In genomic region chr11:113705966-113706652, GRCm38 (mm10) we compare ENCODE assay signal across 31 mouse cellular contexts. TPM values are rescaled to one million over a fixed set of nuclear protein-coding genes. Genes with fewer than 3 reads are reported as not detected.
DNase-seq lines count a peak whose midpoint lies in the region; ATAC-seq and TF ChIP-seq lines count a peak whose summit lies in the region.
"Had no signal": no experiment of that assay in that cellular context is flagged by ENCODE, and none has a peak within 500 bp of the region (broad histone marks: within the 10 kb centered on the region; RNA-seq: fewer than 3 reads in every experiment).

No protein-coding gene starts in this region.

- no peak for ATAC-seq in embryonic facial prominence, embryonic 12.5 days (ENCODE audit: insufficient number of reproducible peaks, insufficient read depth, low FRiP score, low TSS enrichment)
- 0 out of 2 replicates have a peak, but pooled peaks have one; percentile 28 for ATAC-seq in granulocyte monocyte progenitor cell, adult 5-6 weeks (replicated peaks; ENCODE audit: poor library complexity, severe bottlenecking)
- ATAC-seq: activated CD4-positive, CD25-positive, alpha-beta regulatory T cell, adult 4 months; forebrain, embryonic 13.5 days; forebrain, postnatal 0 days; hindbrain, embryonic 16.5 days; intestine, embryonic 15.5 days; Patski had no signal

- DNase-seq in embryonic facial prominence, embryonic 10.5 days (ENCODE audit: low spot score), result no peak
- no peak for DNase-seq in ES-E14 (ENCODE audit: low read depth, low spot score)
- no peak for DNase-seq in lung, postnatal 36 days
- DNase-seq in thymus, postnatal 14 days, result no peak
- DNase-seq in cerebellum, adult 2 months, result no peak
- DNase-seq: adrenal gland, adult 8-10 months; adrenal gland, postnatal 25 days; cerebellum, adult 11-12 months; cerebellum, adult 9-10 months; cerebellum, postnatal 14 days; forebrain, postnatal 0 days; gastrocnemius, postnatal 10 days; gastrocnemius, postnatal 36 days; heart, adult 11 months; kidney, adult 11 months had no signal

- peaks cover 5% of the 10 kb centered on the region for H3K27me3 ChIP-seq in embryonic facial prominence, embryonic 12.5 days
- peaks cover 26% of the 10 kb centered on the region for H3K27me3 ChIP-seq in embryonic facial prominence, embryonic 10.5 days (replicated peaks; ENCODE audit: low read depth, poor library complexity, severe bottlenecking)
- no peaks in the 10 kb centered on the region for H3K27me3 ChIP-seq in E14TG2a.4 (ENCODE audit: insufficient read depth, low read length)
- no peaks in the 10 kb centered on the region for H3K27me3 ChIP-seq in cerebellum, adult 2 months (ENCODE audit: control insufficient read depth, insufficient read depth, low read length)
- H3K27me3 ChIP-seq: intestine, embryonic 15.5 days; Patski had no signal

- H3K36me3 ChIP-seq in embryonic facial prominence, embryonic 12.5 days, result peaks cover 12% of the 10 kb centered on the region
- H3K36me3 ChIP-seq in embryonic facial prominence, embryonic 10.5 days (replicated peaks), result peaks cover 18% of the 10 kb centered on the region
- peaks cover 52% of the 10 kb centered on the region for H3K36me3 ChIP-seq in E14TG2a.4 (ENCODE audit: insufficient read depth, low read length)
- peaks cover 8% of the 10 kb centered on the region; the same call in 1 of the 2 replicates for H3K36me3 ChIP-seq in ES-E14 (ENCODE audit: control insufficient read depth, insufficient read depth, low read length, poor library complexity, severe bottlenecking)
- H3K36me3 ChIP-seq: G1E; intestine, embryonic 15.5 days had no signal

- TF ChIP-seq POLR2A in cerebellum, adult 2 months (IDR thresholded peaks at IDR 0.05; ENCODE audit: borderline replicate concordance, insufficient read depth, low read length), result no peak

- no peak overlapping the region for H3K4me3 ChIP-seq in embryonic facial prominence, embryonic 12.5 days
- H3K4me3 ChIP-seq in embryonic facial prominence, embryonic 10.5 days, result no peak overlapping the region
- H3K4me3 ChIP-seq in E14TG2a.4 (replicated peaks; ENCODE audit: low read length) (peak overlapping the region; percentile 65), ES-E14 (ENCODE audit: insufficient read depth in 1 of 2, low read depth in 1 of 2, low read length in 2 of 2, poor library complexity in 1 of 2, severe bottlenecking in 1 of 2) (peak overlapping the region in 1 of 2 experiments; percentile 32; a peak in 2 of 4 replicates)
- H3K4me3 ChIP-seq in cerebellum, adult 2 months (replicated peaks; ENCODE audit: insufficient read depth, low read depth, low read length), result no peak overlapping the region
- H3K4me3 ChIP-seq: forebrain, embryonic 10.5 days; forebrain, embryonic 13.5 days; hindbrain, embryonic 13.5 days; intestine, embryonic 15.5 days had no signal

- in situ Hi-C loops in ES-E14 (cut with MboI; ENCODE audit: low sequenced_read_pairs in 2 of 2, unreplicated experiment in 2 of 2), result loop anchor here in 1 of 2 experiments (10.0 kb wide), 1 partner anchor 109 kb away; no protein-coding TSS in a partner anchor

- no peak overlapping the region for H3K4me2 ChIP-seq in embryonic facial prominence, embryonic 12.5 days (replicated peaks)
- H3K4me2 ChIP-seq: forebrain, embryonic 13.5 days; heart, embryonic 11.5 days; hindbrain, embryonic 13.5 days; intestine, embryonic 15.5 days had no signal

- H3K4me1 ChIP-seq in embryonic facial prominence, embryonic 12.5 days, result peaks cover 21% of the 10 kb centered on the region
- H3K4me1 ChIP-seq in embryonic facial prominence, embryonic 10.5 days, result peaks cover 32% of the 10 kb centered on the region
- H3K4me1 ChIP-seq in E14TG2a.4 (replicated peaks; ENCODE audit: low read depth, low read length) (peaks cover 81% of the 10 kb centered on the region), ES-E14 (ENCODE audit: control insufficient read depth in 2 of 2, insufficient read depth in 2 of 2, low read length in 2 of 2, poor library complexity in 1 of 2) (peaks cover 2 to 10% of the 10 kb centered on the region in 2 experiments; a peak in 2 of 4 replicates)
- H3K4me1 ChIP-seq in cerebellum, adult 2 months (ENCODE audit: control insufficient read depth, insufficient read depth, low read length), result no peaks in the 10 kb centered on the region

- H3K9me3 ChIP-seq in embryonic facial prominence, embryonic 12.5 days, result no peaks in the 10 kb centered on the region
- no peaks in the 10 kb centered on the region for H3K9me3 ChIP-seq in embryonic facial prominence, embryonic 10.5 days
- H3K9me3 ChIP-seq in E14TG2a.4 (ENCODE audit: low read length), result no peaks in the 10 kb centered on the region
- H3K9me3 ChIP-seq in ES-E14 (ENCODE audit: control insufficient read depth, insufficient read depth, low read depth, low read length), result no peaks in the 10 kb centered on the region
- H3K9me3 ChIP-seq: forebrain, embryonic 10.5 days; forebrain, embryonic 13.5 days; G1E; hindbrain, embryonic 13.5 days; intestine, embryonic 15.5 days had no signal

- TF ChIP-seq CTCF in E14TG2a.4 (conservative IDR thresholded peaks at IDR 0.05; ENCODE audit: low read length), result no peak
- no peak for TF ChIP-seq CTCF in cerebellum, adult 2 months (IDR thresholded peaks at IDR 0.05; ENCODE audit: borderline replicate concordance, insufficient read depth, low read depth, low read length)

- peak overlapping the region; percentile 51; the same call in 1 of the 2 replicates for H3K27ac ChIP-seq in embryonic facial prominence, embryonic 12.5 days
- no peak overlapping the region for H3K27ac ChIP-seq in embryonic facial prominence, embryonic 10.5 days (replicated peaks)
- peak overlapping the region; percentile 70; the same call in 1 of the 2 replicates for H3K27ac ChIP-seq in ES-E14 (ENCODE audit: insufficient read depth, low read depth, low read length, poor library complexity, severe bottlenecking)
- H3K27ac ChIP-seq in cerebellum, adult 2 months (ENCODE audit: insufficient read depth, low read length), result no peak overlapping the region
- H3K27ac ChIP-seq: forebrain, embryonic 10.5 days; forebrain, embryonic 13.5 days; hindbrain, embryonic 13.5 days; intestine, embryonic 15.5 days had no signal

- 83% methylated on average over 15 of the region's 15 CpGs for WGBS in embryonic facial prominence, embryonic 12.5 days
- 85% methylated on average over 15 of the region's 15 CpGs for WGBS in embryonic facial prominence, embryonic 10.5 days
- WGBS in cerebellum, adult 2 months, result 94% methylated on average over 15 of the region's 15 CpGs

- no peak overlapping the region for H3K9ac ChIP-seq in embryonic facial prominence, embryonic 12.5 days
- H3K9ac ChIP-seq in ES-E14 (ENCODE audit: insufficient read depth, low read depth, low read length, poor library complexity, severe bottlenecking), result peak overlapping the region; percentile 23; the same call in 1 of the 2 replicates
- H3K9ac ChIP-seq: forebrain, embryonic 13.5 days; forebrain, postnatal 0 days; hindbrain, embryonic 13.5 days; intestine, embryonic 15.5 days had no signal

TF ChIP-seq in ES-E14, 5 proteins besides CTCF, POLR2A, EP300 and RAD21:
- no peak for TF ChIP-seq ZC3H11A (IDR thresholded peaks at IDR 0.05; ENCODE audit: borderline replicate concordance, low read depth, low read length)
- no peak for TF ChIP-seq ZNF384 (IDR thresholded peaks at IDR 0.05; ENCODE audit: low read depth, low read length)
- no peak for TF ChIP-seq CHD2 (IDR thresholded peaks at IDR 0.05; ENCODE audit: low read depth, low read length)
- TF ChIP-seq HCFC1 (IDR thresholded peaks at IDR 0.05; ENCODE audit: borderline replicate concordance, insufficient read depth, low read length), result no peak

RNA-seq across cellular contexts. Expression of gene Cpsf4l, which starts 3.7 kb away (rescaled TPM):
- polyA plus RNA-seq in embryonic facial prominence, embryonic 12.5 days (2016; fragmentation: Nextera tagmentation; extraction: Ambion mirVana), result 0.37 TPM in 1 of 2 replicates, not detected in the other
- 0.34 and 0.69 TPM in 2 replicates for polyA plus RNA-seq in embryonic facial prominence, embryonic 10.5 days (2016; fragmentation: Nextera tagmentation; extraction: Ambion mirVana)
- total RNA-seq in ES-E14 (2012; rRNA removed), result 19.6 and 35.0 TPM in 2 replicates
- not detected in 2 replicates for total RNA-seq in granulocyte monocyte progenitor cell, adult 5-6 weeks (2014; fragmentation: Nextera tagmentation)
- total RNA-seq in granulocyte monocyte progenitor cell, adult 5-6 weeks (2017), result not detected in 2 replicates
- 7.5 and 7.6 TPM in 2 replicates for polyA plus RNA-seq in cerebellum, adult 2 months (2012; rRNA removed)
- total RNA-seq: common myeloid progenitor, adult 5-6 weeks; forebrain, postnatal 0 days; G1E; gastrocnemius, postnatal 10 days; gastrocnemius, postnatal 36 days; heart, adult 8-10 months; heart, postnatal 25 days; hematopoietic stem cell, adult 5-6 weeks had no signal
- polyA plus RNA-seq: G1E; intestine, embryonic 15.5 days had no signal

RNA-seq across cellular contexts. Expression of gene D11Wsu47e, which starts 21.9 kb away (rescaled TPM):
- polyA plus RNA-seq in embryonic facial prominence, embryonic 12.5 days (2016; fragmentation: Nextera tagmentation; extraction: Ambion mirVana), result 24.5 and 26.5 TPM in 2 replicates
- polyA plus RNA-seq in embryonic facial prominence, embryonic 10.5 days (2016; fragmentation: Nextera tagmentation; extraction: Ambion mirVana), result 26.4 and 28.0 TPM in 2 replicates
- total RNA-seq in ES-E14 (2012; rRNA removed), result 33.1 and 38.5 TPM in 2 replicates
- total RNA-seq in granulocyte monocyte progenitor cell, adult 5-6 weeks (2014; fragmentation: Nextera tagmentation), result 10.4 and 28.3 TPM in 2 replicates
- total RNA-seq in granulocyte monocyte progenitor cell, adult 5-6 weeks (2017), result 6.4 and 19.0 TPM in 2 replicates
- polyA plus RNA-seq in cerebellum, adult 2 months (2012; rRNA removed), result 10.1 and 10.5 TPM in 2 replicates

RNA-seq across cellular contexts. Expression of gene Fam104a, which starts 22.2 kb away (rescaled TPM):
- 52.6 TPM in 2 replicates for polyA plus RNA-seq in embryonic facial prominence, embryonic 12.5 days (2016; fragmentation: Nextera tagmentation; extraction: Ambion mirVana)
- 53.4 and 57.6 TPM in 2 replicates for polyA plus RNA-seq in embryonic facial prominence, embryonic 10.5 days (2016; fragmentation: Nextera tagmentation; extraction: Ambion mirVana)
- 13.8 and 18.0 TPM in 2 replicates for total RNA-seq in ES-E14 (2012; rRNA removed)
- total RNA-seq in granulocyte monocyte progenitor cell, adult 5-6 weeks (2014; fragmentation: Nextera tagmentation), result 14.4 and 15.6 TPM in 2 replicates
- 17.6 and 25.0 TPM in 2 replicates for total RNA-seq in granulocyte monocyte progenitor cell, adult 5-6 weeks (2017)
- 32.5 and 32.9 TPM in 2 replicates for polyA plus RNA-seq in cerebellum, adult 2 months (2012; rRNA removed)

RNA-seq across cellular contexts. Expression of gene Cdc42ep4, which starts 45.6 kb away (rescaled TPM):
- 116 and 118 TPM in 2 replicates for polyA plus RNA-seq in embryonic facial prominence, embryonic 12.5 days (2016; fragmentation: Nextera tagmentation; extraction: Ambion mirVana)
- polyA plus RNA-seq in embryonic facial prominence, embryonic 10.5 days (2016; fragmentation: Nextera tagmentation; extraction: Ambion mirVana), result 117 TPM in 2 replicates
- 17.8 and 20.7 TPM in 2 replicates for total RNA-seq in ES-E14 (2012; rRNA removed)
- 13.9 and 15.5 TPM in 2 replicates for total RNA-seq in granulocyte monocyte progenitor cell, adult 5-6 weeks (2014; fragmentation: Nextera tagmentation)
- 14.8 and 21.5 TPM in 2 replicates for total RNA-seq in granulocyte monocyte progenitor cell, adult 5-6 weeks (2017)
- 73.8 and 77.5 TPM in 2 replicates for polyA plus RNA-seq in cerebellum, adult 2 months (2012; rRNA removed)

RNA-seq across cellular contexts. Expression of gene Slc39a11, which starts 56.2 kb away (rescaled TPM):
- polyA plus RNA-seq in embryonic facial prominence, embryonic 12.5 days (2016; fragmentation: Nextera tagmentation; extraction: Ambion mirVana), result 21.4 TPM in 2 replicates
- polyA plus RNA-seq in embryonic facial prominence, embryonic 10.5 days (2016; fragmentation: Nextera tagmentation; extraction: Ambion mirVana), result 17.0 and 17.2 TPM in 2 replicates
- 17.0 and 18.0 TPM in 2 replicates for total RNA-seq in ES-E14 (2012; rRNA removed)
- 24.8 and 37.0 TPM in 2 replicates for total RNA-seq in granulocyte monocyte progenitor cell, adult 5-6 weeks (2014; fragmentation: Nextera tagmentation)
- total RNA-seq in granulocyte monocyte progenitor cell, adult 5-6 weeks (2017), result 30.5 and 36.9 TPM in 2 replicates
- polyA plus RNA-seq in cerebellum, adult 2 months (2012; rRNA removed), result 13.0 and 14.1 TPM in 2 replicates

Comparison
In these comparisons a context has a peak if more than half of its experiments do, and no peak if none do; other contexts are left out.
1. H3K27ac ChIP-seq: peak in embryonic facial prominence, embryonic 12.5 days (single experiment) and ES-E14 (single experiment); none in embryonic facial prominence, embryonic 10.5 days (single experiment) and cerebellum, adult 2 months (single experiment).